Mouse (Mus musculus): ENCODE data around the gene Adam23. TPM values are rescaled to one million over a fixed set of nuclear protein-coding genes. Genes with fewer than 3 reads are reported as not detected.

The Adam23 gene
- polyA plus RNA-seq, 1 experiment from 2014 or later, result 13.4 TPM

GRCm38 (mm10) chr1:63561772-63562520 lies 116.3 kb downstream of the Adam23 start:
- H3K27ac ChIP-seq, result no peak overlapping the region
- ATAC-seq (ENCODE audit: low FRiP score), result no peak
- H3K27me3 ChIP-seq, result no peaks in the 10 kb centered on the region
- WGBS, result 75% methylated on average over 4 of the region's 4 CpGs
- no peaks in the 10 kb centered on the region for H3K36me3 ChIP-seq
- no peak overlapping the region for H3K9ac ChIP-seq
- no peak overlapping the region for H3K4me3 ChIP-seq
- no peaks in the 10 kb centered on the region for H3K9me3 ChIP-seq (replicated peaks)
- no peak overlapping the region for H3K4me2 ChIP-seq (replicated peaks)
- no peaks in the 10 kb centered on the region for H3K4me1 ChIP-seq

- H3K4me1 ChIP-seq, result no peaks in the 10 kb centered on the region
- H3K9ac ChIP-seq, result no peak overlapping the region
- H3K27ac ChIP-seq, result no peak overlapping the region
- H3K4me2 ChIP-seq (replicated peaks), result no peak overlapping the region
- no peaks in the 10 kb centered on the region for H3K36me3 ChIP-seq
- H3K9me3 ChIP-seq (replicated peaks), result no peaks in the 10 kb centered on the region
- 30% methylated on average over 4 of the region's 4 CpGs for WGBS
- no peaks in the 10 kb centered on the region for H3K27me3 ChIP-seq
- no peak for ATAC-seq (ENCODE audit: low FRiP score)
- H3K4me3 ChIP-seq, result no peak overlapping the region
Observed at GRCm38 (mm10) chr1:63563928-63564327, 118.2 kb downstream of the Adam23 start.

GRCm38 (mm10) chr1:63566501-63566900 lies 120.8 kb downstream of the Adam23 start:
- H3K4me3 ChIP-seq, result no peak overlapping the region
- no peaks in the 10 kb centered on the region for H3K36me3 ChIP-seq
- no peak overlapping the region for H3K27ac ChIP-seq
- no peaks in the 10 kb centered on the region for H3K9me3 ChIP-seq (replicated peaks)
- WGBS, result 21% methylated on average over 7 of the region's 7 CpGs
- no peaks in the 10 kb centered on the region for H3K4me1 ChIP-seq
- no peak for ATAC-seq (ENCODE audit: low FRiP score)
- no peak overlapping the region for H3K4me2 ChIP-seq (replicated peaks)
- no peaks in the 10 kb centered on the region for H3K27me3 ChIP-seq
- no peak overlapping the region for H3K9ac ChIP-seq

GRCm38 (mm10) chr1:63567031-63567430 lies 121.3 kb downstream of the Adam23 start:
- Histone ChIP-seq H3K4me1 (no peaks in the 10 kb centered on the region), H3K4me2 (replicated peaks) (no peak overlapping the region), H3K9me3 (replicated peaks) (no peaks in the 10 kb centered on the region), H3K27me3 (no peaks in the 10 kb centered on the region), H3K36me3 (no peaks in the 10 kb centered on the region), H3K4me3 (no peak overlapping the region), H3K9ac (no peak overlapping the region), H3K27ac (no peak overlapping the region)
- WGBS, result 53% methylated on average over 4 of the region's 4 CpGs
- ATAC-seq (ENCODE audit: low FRiP score), result no peak

GRCm38 (mm10) chr1:63572229-63572628 lies 126.5 kb downstream of the Adam23 start:
- no peaks in the 10 kb centered on the region for H3K27me3 ChIP-seq
- 0 out of 2 replicates have a peak overlapping the region, but pooled peaks have one; percentile 26 for H3K27ac ChIP-seq
- 58% methylated on average over 7 of the region's 7 CpGs for WGBS
- peaks cover 18% of the 10 kb centered on the region for H3K4me1 ChIP-seq
- ATAC-seq (ENCODE audit: low FRiP score), result peak; percentile 70
- H3K4me2 ChIP-seq (replicated peaks), result no peak overlapping the region
- no peak overlapping the region for H3K9ac ChIP-seq
- no peaks in the 10 kb centered on the region for H3K36me3 ChIP-seq
- no peaks in the 10 kb centered on the region for H3K9me3 ChIP-seq (replicated peaks)
- no peak overlapping the region for H3K4me3 ChIP-seq

- Histone ChIP-seq H3K9ac (no peak overlapping the region), H3K27me3 (no peaks in the 10 kb centered on the region), H3K4me3 (no peak overlapping the region), H3K4me1 (peaks cover 18% of the 10 kb centered on the region), H3K36me3 (no peaks in the 10 kb centered on the region), H3K27ac (peak overlapping the region; percentile 58), H3K9me3 (replicated peaks) (no peaks in the 10 kb centered on the region), H3K4me2 (replicated peaks) (0 out of 2 replicates have a peak overlapping the region, but pooled peaks have one; percentile 11)
- 23% methylated on average over 6 of the region's 6 CpGs for WGBS
- peak; percentile 82 for ATAC-seq (ENCODE audit: low FRiP score)
Observed at GRCm38 (mm10) chr1:63573432-63573831, 127.7 kb downstream of the Adam23 start.

- Histone ChIP-seq H3K4me3 (no peak overlapping the region), H3K9me3 (replicated peaks) (no peaks in the 10 kb centered on the region), H3K27me3 (no peaks in the 10 kb centered on the region), H3K4me1 (peaks cover 18% of the 10 kb centered on the region), H3K36me3 (no peaks in the 10 kb centered on the region), H3K9ac (no peak overlapping the region), H3K27ac (peak overlapping the region; percentile 58), H3K4me2 (replicated peaks) (no peak overlapping the region)
- WGBS, result 62% methylated on average over 12 of the region's 12 CpGs
- 0 out of 2 replicates have a peak, but pooled peaks have one; percentile 41 for ATAC-seq (ENCODE audit: low FRiP score)
Observed at GRCm38 (mm10) chr1:63573864-63574611, 128.3 kb downstream of the Adam23 start.

- Histone ChIP-seq H3K4me2 (replicated peaks) (no peak overlapping the region), H3K9ac (no peak overlapping the region), H3K36me3 (no peaks in the 10 kb centered on the region), H3K4me1 (peaks cover 18% of the 10 kb centered on the region), H3K9me3 (replicated peaks) (no peaks in the 10 kb centered on the region), H3K27me3 (no peaks in the 10 kb centered on the region), H3K27ac (0 out of 2 replicates have a peak overlapping the region, but pooled peaks have one; percentile 12), H3K4me3 (no peak overlapping the region)
- WGBS, result 68% methylated on average over 5 of the region's 5 CpGs
- ATAC-seq (ENCODE audit: low FRiP score), result no peak
Observed at GRCm38 (mm10) chr1:63576803-63577202, 131.1 kb downstream of the Adam23 start.

- H3K36me3 ChIP-seq, result no peaks in the 10 kb centered on the region
- H3K27ac ChIP-seq, result no peak overlapping the region
- ATAC-seq (ENCODE audit: low FRiP score), result no peak
- no peaks in the 10 kb centered on the region for H3K27me3 ChIP-seq
- no peak overlapping the region for H3K4me2 ChIP-seq (replicated peaks)
- 84% methylated on average over 8 of the region's 8 CpGs for WGBS
- H3K9ac ChIP-seq, result no peak overlapping the region
- H3K4me1 ChIP-seq, result peaks cover 3% of the 10 kb centered on the region
- H3K4me3 ChIP-seq, result no peak overlapping the region
- no peaks in the 10 kb centered on the region for H3K9me3 ChIP-seq (replicated peaks)
Observed at GRCm38 (mm10) chr1:63579153-63579552, 133.5 kb downstream of the Adam23 start.

- H3K9me3 ChIP-seq (replicated peaks), result no peaks in the 10 kb centered on the region
- H3K4me2 ChIP-seq (replicated peaks), result no peak overlapping the region
- WGBS, result 71% methylated on average over 7 of the region's 7 CpGs
- no peak overlapping the region for H3K27ac ChIP-seq
- H3K4me3 ChIP-seq, result no peak overlapping the region
- no peaks in the 10 kb centered on the region for H3K4me1 ChIP-seq
- no peak overlapping the region for H3K9ac ChIP-seq
- H3K27me3 ChIP-seq, result no peaks in the 10 kb centered on the region
- no peaks in the 10 kb centered on the region for H3K36me3 ChIP-seq
- no peak for ATAC-seq (ENCODE audit: low FRiP score)
Observed at GRCm38 (mm10) chr1:63586869-63587268, 141.2 kb downstream of the Adam23 start.

- Histone ChIP-seq H3K4me2 (replicated peaks) (no peak overlapping the region), H3K36me3 (no peaks in the 10 kb centered on the region), H3K27ac (no peak overlapping the region), H3K4me1 (no peaks in the 10 kb centered on the region), H3K4me3 (no peak overlapping the region), H3K27me3 (no peaks in the 10 kb centered on the region), H3K9ac (no peak overlapping the region), H3K9me3 (replicated peaks) (no peaks in the 10 kb centered on the region)
- 48% methylated on average over 3 of the region's 3 CpGs for WGBS
- ATAC-seq (ENCODE audit: low FRiP score), result no peak
Observed at GRCm38 (mm10) chr1:63603870-63604500, 158.3 kb downstream of the Adam23 start.

- H3K27ac ChIP-seq, result no peak overlapping the region
- no peaks in the 10 kb centered on the region for H3K9me3 ChIP-seq (replicated peaks)
- H3K36me3 ChIP-seq, result no peaks in the 10 kb centered on the region
- no peak overlapping the region for H3K4me2 ChIP-seq (replicated peaks)
- no peak overlapping the region for H3K9ac ChIP-seq
- H3K4me1 ChIP-seq, result peaks cover 5% of the 10 kb centered on the region
- H3K4me3 ChIP-seq, result no peak overlapping the region
- peaks cover 3% of the 10 kb centered on the region; the same call in 1 of the 2 replicates for H3K27me3 ChIP-seq
- no peak for ATAC-seq (ENCODE audit: low FRiP score)
- WGBS, result 88% methylated on average over 4 of the region's 4 CpGs
Observed at GRCm38 (mm10) chr1:63609613-63610012, 163.9 kb downstream of the Adam23 start.
